Mouse (Mus musculus) midbrain, embryonic 15.5 days (tissue): ENCODE results near the gene Haghl. TPM values are rescaled to one million over a fixed set of nuclear protein-coding genes. Genes with fewer than 3 reads are reported as not detected.

ENCODE experiments used
- ATAC-seq: fragments of 200-750 bp; cut with Nextera tagmentation; replicated peaks from 2 replicates; pipeline ENCODE4 v1.8.0; 2017; ENCODE audit warnings: moderate TSS enrichment
- H3K27ac ChIP-seq: fragments of 300-500 bp; sonication (generic); 2 replicates; pipeline ENCODE4 v1.5.1; 2015; ENCODE audit warnings: mild to moderate bottlenecking, inconsistent platforms
- H3K27me3 ChIP-seq: fragments of 300-500 bp; sonication (generic); replicated peaks from 2 replicates; pipeline ENCODE4 v1.6.1; 2015; ENCODE audit warnings: inconsistent platforms
- H3K36me3 ChIP-seq: fragments of 300-500 bp; sonication (generic); replicated peaks from 2 replicates; pipeline ENCODE4 v1.6.1; 2015; ENCODE audit warnings: inconsistent platforms
- H3K4me1 ChIP-seq: fragments of 300-500 bp; sonication (generic); 2 replicates; pipeline ENCODE4 v1.6.1; 2015; ENCODE audit warnings: inconsistent platforms
- H3K4me2 ChIP-seq: fragments of 300-500 bp; sonication (generic); 2 replicates; pipeline ENCODE4 v1.6.1; 2015; ENCODE audit warnings: inconsistent platforms, mild to moderate bottlenecking, moderate library complexity
- H3K4me3 ChIP-seq: fragments of 300-500 bp; sonication (generic); 2 replicates; pipeline ENCODE4 v1.5.1; 2015; ENCODE audit warnings: mild to moderate bottlenecking, inconsistent platforms
- H3K9ac ChIP-seq: fragments of 300-500 bp; sonication (generic); 2 replicates; pipeline ENCODE4 v1.6.1; 2015; ENCODE audit warnings: mild to moderate bottlenecking, inconsistent platforms
- H3K9me3 ChIP-seq: fragments of 300-500 bp; sonication (generic); 2 replicates; pipeline ENCODE4 v1.6.1; 2016; ENCODE audit warnings: inconsistent platforms
- WGBS: fragments of 180-500 bp; shearing (Covaris S2); methylation state at CpG from one replicate; pipeline ENCODE4 v1.1.7; 2015; ENCODE audit warnings: mixed read lengths; 5-methylcytosine and 5-hydroxymethylcytosine counted together
- polyA plus RNA-seq: library from polyadenylated mRNA; unstranded; fragments of >200 nt; fragmentation: Nextera tagmentation; extraction: Ambion mirVana; gene quantifications from 2 replicates; pipeline ENCODE4 v1.2.1, GENCODE M21; 2015

Gene Haghl
- polyA plus RNA-seq = 160 TPM in 2 replicates

DNA sequence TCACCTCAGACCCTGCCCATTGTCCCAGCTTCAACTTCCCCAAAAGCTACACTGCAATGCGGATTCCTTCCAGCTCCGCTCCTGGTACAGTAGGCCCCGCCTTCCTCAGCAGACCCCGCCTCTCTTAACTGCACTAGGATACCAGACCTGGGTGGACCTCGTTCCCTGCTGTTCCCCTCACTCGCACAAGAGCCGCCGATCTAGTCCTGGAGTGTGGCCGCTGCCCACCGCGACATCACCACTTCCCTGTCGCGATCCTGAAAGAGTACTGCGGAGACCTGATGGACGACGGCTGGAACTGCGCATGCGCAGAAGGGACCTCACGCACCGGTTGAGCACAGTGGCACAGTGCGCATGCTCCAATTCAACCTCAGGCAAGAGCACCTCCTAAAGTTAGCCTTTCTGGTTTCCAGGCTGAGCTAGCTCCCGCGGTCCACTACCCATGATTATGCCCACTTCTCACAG, at the start of gene Haghl:
Haghl (minus strand) TSS at position 393 of the 465 bp plus-strand sequence.
- Histone ChIP-seq H3K4me1 (peaks cover 24% of the 10 kb centered on the region), H3K36me3 (peaks cover 25% of the 10 kb centered on the region; the same call in 1 of the 2 replicates), H3K4me2 (peak within 1 kb of the TSS; percentile 83), H3K9me3 (no peaks in the 10 kb centered on the region), H3K9ac (peak within 1 kb of the TSS; percentile 71), H3K27ac (peak within 1 kb of the TSS; percentile 89), H3K27me3 (no peaks in the 10 kb centered on the region), H3K4me3 (peak within 1 kb of the TSS; percentile 74)
- under 1% methylated on average over 23 of the region's 23 CpGs for WGBS
- peak; percentile 82 for ATAC-seq

DNA sequence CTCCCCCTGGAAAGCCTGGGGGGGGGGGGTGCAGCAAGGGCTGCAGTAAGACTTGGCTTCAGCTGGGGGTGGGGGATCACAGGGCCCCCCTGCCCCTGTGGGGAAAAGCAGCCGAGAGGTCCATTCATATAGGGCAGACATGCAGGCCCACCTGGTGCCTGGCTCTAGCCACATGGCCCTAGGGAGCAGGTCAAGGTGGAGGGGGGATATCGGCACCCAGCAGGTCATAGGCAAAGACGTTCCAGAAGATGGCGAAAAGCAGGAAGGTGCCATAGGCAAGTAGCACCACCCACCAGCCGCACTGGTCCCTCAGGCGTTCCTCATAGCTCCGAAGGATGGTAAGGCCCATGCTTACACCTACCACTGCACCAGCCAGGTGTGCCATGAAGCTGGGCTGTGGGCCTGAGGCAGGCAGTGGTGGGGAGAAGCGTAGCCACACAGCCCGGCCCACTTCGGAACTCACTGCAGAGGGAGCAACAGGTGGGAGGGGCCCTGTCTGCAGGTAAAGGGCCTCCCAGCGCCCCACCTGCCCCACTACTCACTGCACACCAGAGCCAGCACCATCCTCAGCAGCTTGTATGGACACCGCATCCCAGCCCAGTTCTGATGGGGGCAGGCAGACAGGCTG, 49.2 kb upstream of the Haghl start:
- Histone ChIP-seq H3K4me2 (peak overlapping the region; percentile 95), H3K27ac (0 out of 2 replicates have a peak overlapping the region, but pooled peaks have one; percentile 96), H3K4me1 (peaks cover 75% of the 10 kb centered on the region), H3K27me3 (no peaks in the 10 kb centered on the region), H3K9me3 (no peaks in the 10 kb centered on the region), H3K9ac (peak overlapping the region; percentile 77; the same call in 1 of the 2 replicates), H3K4me3 (peak overlapping the region; percentile 80), H3K36me3 (0 out of 2 replicates have a peak, but pooled peaks cover 24% of the 10 kb centered on the region)
- WGBS = 89% methylated on average over 12 of the region's 12 CpGs
- no peak for ATAC-seq

GRCm38 (mm10) chr17:25833961-25834594, 48.6 kb upstream of the Haghl start:
- no peak for ATAC-seq
- no peaks in the 10 kb centered on the region for H3K9me3 ChIP-seq
- 59% methylated on average over 6 of the region's 6 CpGs for WGBS

GRCm38 (mm10) chr17:25833291-25833663, 47.8 kb upstream of the Haghl start, which contains the start of gene Stub1:
Stub1 (minus strand) TSS chr17:25833404.
- peak within 1 kb of the TSS; percentile 80 for H3K4me3 ChIP-seq
- H3K27me3 ChIP-seq = no peaks in the 10 kb centered on the region
- H3K9ac ChIP-seq = peak within 1 kb of the TSS; percentile 77
- under 1% methylated on average over 24 of the region's 24 CpGs for WGBS
- H3K4me2 ChIP-seq = peak within 1 kb of the TSS; percentile 95
- H3K36me3 ChIP-seq = 0 out of 2 replicates have a peak, but pooled peaks cover 19% of the 10 kb centered on the region
- H3K4me1 ChIP-seq = peaks cover 84% of the 10 kb centered on the region
- no peaks in the 10 kb centered on the region for H3K9me3 ChIP-seq
- peak within 1 kb of the TSS; percentile 96 for H3K27ac ChIP-seq
- peak; percentile 41 for ATAC-seq

More at GRCm38 (mm10) chr17:25833961-25834594, 48.6 kb upstream of the Haghl start:
- H3K27ac ChIP-seq = peak overlapping the region; percentile 96
- 0 out of 2 replicates have a peak, but pooled peaks cover 19% of the 10 kb centered on the region for H3K36me3 ChIP-seq
- H3K4me2 ChIP-seq = peak overlapping the region; percentile 95
- H3K9ac ChIP-seq = peak overlapping the region; percentile 77
- H3K27me3 ChIP-seq = no peaks in the 10 kb centered on the region
- peaks cover 80% of the 10 kb centered on the region for H3K4me1 ChIP-seq
- peak overlapping the region; percentile 80 for H3K4me3 ChIP-seq

GRCm38 (mm10) chr17:25832436-25833290, 47.2 kb upstream of the Haghl start:
- peak overlapping the region; percentile 95 for H3K4me2 ChIP-seq
- peak overlapping the region; percentile 80 for H3K4me3 ChIP-seq
- peak overlapping the region; percentile 96 for H3K27ac ChIP-seq
- no peaks in the 10 kb centered on the region for H3K27me3 ChIP-seq
- WGBS = under 1% methylated on average over 76 of the region's 77 CpGs
- H3K36me3 ChIP-seq = 0 out of 2 replicates have a peak, but pooled peaks cover 21% of the 10 kb centered on the region
- peak; percentile 91 for ATAC-seq
- H3K9me3 ChIP-seq = no peaks in the 10 kb centered on the region
- peak overlapping the region; percentile 77 for H3K9ac ChIP-seq
- peaks cover 84% of the 10 kb centered on the region for H3K4me1 ChIP-seq

DNA sequence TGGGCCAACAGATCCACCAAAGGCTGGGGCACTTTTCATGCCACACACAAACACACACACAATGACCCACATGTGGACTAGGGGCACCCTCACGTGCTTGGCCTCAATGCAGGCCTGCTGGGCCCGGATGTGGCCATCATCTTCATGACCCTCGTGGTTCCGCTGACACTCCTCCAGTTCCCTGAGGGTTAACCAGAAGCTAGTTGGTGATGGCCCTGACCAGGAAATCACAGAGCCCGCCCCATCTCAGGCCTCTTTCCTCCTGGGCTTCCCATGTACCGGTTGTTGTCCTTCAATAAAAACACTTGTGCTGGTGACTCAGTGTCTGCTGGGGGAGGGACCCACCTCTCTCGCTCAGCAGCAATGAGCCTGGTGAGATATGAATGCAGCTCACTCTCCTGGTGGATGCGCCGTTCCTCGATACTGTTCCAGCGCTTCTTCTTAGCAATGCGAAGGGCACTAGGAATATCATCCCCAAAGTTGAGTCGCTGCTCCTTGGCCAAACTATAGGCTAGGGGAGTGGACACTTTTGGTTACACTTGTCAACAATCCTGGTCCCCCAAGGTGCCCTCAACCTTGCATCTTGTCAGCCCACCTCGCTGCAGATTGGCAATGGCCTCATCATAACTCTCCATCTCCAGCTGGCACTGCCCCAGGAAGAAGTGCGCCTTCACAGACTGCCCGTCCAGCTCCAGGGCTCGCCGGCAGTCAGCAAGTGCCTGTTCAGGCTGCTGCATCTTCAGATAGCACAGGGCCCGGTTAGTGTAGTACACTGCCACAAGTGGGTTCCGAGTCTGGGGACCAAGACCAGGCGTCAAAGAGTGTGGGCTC, 46.2 kb upstream of the Haghl start:
- WGBS = 63% methylated on average over 21 of the region's 21 CpGs
- Histone ChIP-seq H3K27me3 (no peaks in the 10 kb centered on the region), H3K9ac (peak overlapping the region; percentile 77), H3K27ac (peak overlapping the region; percentile 96), H3K4me1 (peaks cover 84% of the 10 kb centered on the region), H3K9me3 (no peaks in the 10 kb centered on the region), H3K36me3 (0 out of 2 replicates have a peak, but pooled peaks cover 30% of the 10 kb centered on the region), H3K4me3 (peak overlapping the region; percentile 80), H3K4me2 (peak overlapping the region; percentile 95)
- no peak for ATAC-seq

DNA sequence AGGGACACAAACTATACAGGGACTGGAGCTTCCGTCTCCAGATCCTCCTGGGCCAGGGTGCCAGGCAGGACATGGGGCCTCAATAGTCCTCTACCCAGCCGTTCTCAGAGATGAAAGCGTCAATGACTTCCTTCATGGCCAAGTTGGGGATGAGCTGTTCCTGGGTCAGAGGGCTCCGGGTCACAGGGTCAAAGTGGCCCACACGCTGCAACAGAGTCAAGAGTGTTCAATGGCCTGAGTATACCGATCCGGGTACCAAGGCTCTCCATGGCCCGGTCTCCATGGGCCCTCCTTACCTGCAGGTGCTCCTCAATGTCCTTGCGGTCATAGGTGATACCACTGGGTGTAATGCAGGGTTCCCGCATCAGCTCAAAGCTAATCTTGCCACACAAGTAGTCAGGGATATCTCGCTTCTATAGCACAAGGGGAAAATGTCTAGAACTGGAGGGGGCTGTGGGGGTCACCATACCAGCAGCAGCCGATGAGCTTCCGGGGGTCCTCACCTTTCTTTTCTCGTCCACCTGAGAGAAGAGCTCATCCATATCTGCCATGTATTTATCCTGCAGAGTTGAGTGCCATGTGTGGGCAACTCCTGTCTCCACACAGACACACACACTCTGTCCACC, 45.4 kb upstream of the Haghl start:
- no peak overlapping the region for H3K9ac ChIP-seq

DNA sequence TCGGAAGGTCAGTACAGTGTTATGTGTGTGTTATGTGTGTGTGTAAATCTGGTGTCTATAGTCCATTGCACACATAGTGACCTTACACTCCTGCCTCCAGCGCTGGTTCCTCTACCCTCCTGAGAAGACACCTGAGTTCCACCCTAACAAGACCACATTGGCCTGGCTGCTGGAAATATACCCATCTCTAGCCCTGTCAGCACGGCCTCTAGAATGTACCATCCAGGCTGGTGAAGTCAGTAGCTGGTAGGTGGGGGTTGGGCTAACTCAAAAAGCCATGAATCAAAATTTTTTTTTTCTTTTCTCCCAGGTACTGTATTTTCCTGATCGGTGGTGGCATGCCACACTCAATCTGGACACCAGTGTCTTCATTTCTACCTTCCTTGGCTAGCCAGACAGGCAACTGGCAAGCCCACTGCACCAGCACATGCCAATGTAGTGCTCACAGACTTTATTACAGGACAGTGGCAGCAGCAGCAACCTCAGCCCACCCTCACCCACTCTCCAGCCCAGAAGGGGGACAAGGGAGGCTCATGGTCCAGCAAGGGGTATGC, 44.8 kb upstream of the Haghl start:
- H3K4me1 ChIP-seq = peaks cover 84% of the 10 kb centered on the region
- no peak overlapping the region for H3K9ac ChIP-seq
- H3K36me3 ChIP-seq = 0 out of 2 replicates have a peak, but pooled peaks cover 31% of the 10 kb centered on the region
- 94% methylated on average over 4 of the region's 4 CpGs for WGBS
- H3K27me3 ChIP-seq = no peaks in the 10 kb centered on the region
- H3K4me2 ChIP-seq = peak overlapping the region; percentile 80
- no peak for ATAC-seq
- peak overlapping the region; percentile 66 for H3K4me3 ChIP-seq
- no peaks in the 10 kb centered on the region for H3K9me3 ChIP-seq
- no peak overlapping the region for H3K27ac ChIP-seq

More for the DNA sequence above, 45.4 kb upstream of the Haghl start:
- Histone ChIP-seq H3K4me1 (peaks cover 84% of the 10 kb centered on the region), H3K4me2 (peak overlapping the region; percentile 95), H3K4me3 (no peak overlapping the region; the same call in 1 of the 2 replicates), H3K27me3 (no peaks in the 10 kb centered on the region), H3K27ac (no peak overlapping the region), H3K36me3 (0 out of 2 replicates have a peak, but pooled peaks cover 31% of the 10 kb centered on the region), H3K9me3 (no peaks in the 10 kb centered on the region)
- 86% methylated on average over 14 of the region's 14 CpGs for WGBS
- ATAC-seq = no peak

GRCm38 (mm10) chr17:25829558-25830017, 44.1 kb upstream of the Haghl start:
- 36% methylated on average over 8 of the region's 8 CpGs for WGBS
- ATAC-seq = no peak

GRCm38 (mm10) chr17:25828712-25829557, 43.5 kb upstream of the Haghl start, which contains the start of gene Jmjd8:
Jmjd8 (plus strand) TSS chr17:25828867.
- H3K27ac ChIP-seq = peak within 1 kb of the TSS; percentile 91
- WGBS = 1% methylated on average over 32 of the region's 32 CpGs
- no peaks in the 10 kb centered on the region for H3K9me3 ChIP-seq
- peaks cover 84% of the 10 kb centered on the region for H3K4me1 ChIP-seq
- H3K4me2 ChIP-seq = peak within 1 kb of the TSS; percentile 80
- peak; percentile 59 for ATAC-seq
- H3K9ac ChIP-seq = peak within 1 kb of the TSS; percentile 86
- H3K4me3 ChIP-seq = peak within 1 kb of the TSS; percentile 66
- no peaks in the 10 kb centered on the region for H3K27me3 ChIP-seq
- 0 out of 2 replicates have a peak, but pooled peaks cover 31% of the 10 kb centered on the region for H3K36me3 ChIP-seq

More at GRCm38 (mm10) chr17:25829558-25830017, 44.1 kb upstream of the Haghl start:
- Histone ChIP-seq H3K4me2 (peak overlapping the region; percentile 80), H3K27me3 (no peaks in the 10 kb centered on the region), H3K9me3 (no peaks in the 10 kb centered on the region), H3K27ac (peak overlapping the region; percentile 91), H3K4me3 (peak overlapping the region; percentile 66), H3K36me3 (0 out of 2 replicates have a peak, but pooled peaks cover 31% of the 10 kb centered on the region), H3K4me1 (peaks cover 84% of the 10 kb centered on the region), H3K9ac (peak overlapping the region; percentile 86)
